Mouse (Mus musculus) spleen, adult 2 months (tissue): ENCODE results near the gene Gm20388.

Experiments used
- CTCF ChIP-seq: fragments of 200-500 bp; IDR thresholded peaks from 2 replicates; pipeline ENCODE4 v1.5.1; 2011; ENCODE audit warnings: mild to moderate bottlenecking, inconsistent platforms; ENCODE audit not compliant: insufficient read depth, insufficient read length, insufficient replicate concordance; ENCODE audit errors: extremely low read depth
- POLR2A ChIP-seq: fragments of 200-500 bp; IDR thresholded peaks from 2 replicates; pipeline ENCODE4 v1.6.1; 2011; ENCODE audit warnings: low read depth, low read length, inconsistent platforms

- TF ChIP-seq POLR2A (no peak), CTCF (no peak)
Measured at GRCm38 (mm10) chr8:120308553-120308952, 397.9 kb downstream of the Gm20388 start.
